Mouse (Mus musculus) gastrocnemius, postnatal 10 days (tissue): ENCODE results near the gene Zfp146. TPM values are rescaled to one million over a fixed set of nuclear protein-coding genes. Genes with fewer than 3 reads are reported as not detected.
"Not testable (repeated sequence)": the region's sequence is repeated elsewhere in the genome, so short reads cannot be mapped to it uniquely, and the experiment has no call there.

ENCODE experiments used
- DNase-seq: peaks from one replicate; pipeline ENCODE4 v3.0.0; 2021; ENCODE audit warnings: mixed read lengths
- total RNA-seq, 2 experiments: library from RNA; stranded (reverse); gene quantifications; 2 replicates each; pipeline ENCODE4 v1.2.3; 2021

Gene Zfp146
- total RNA-seq, 2 experiments from 2014 or later: 34.6 to 40.3 TPM

- no peak for DNase-seq
Measured at GRCm38 (mm10) chr7:30192088-30192487, 22.5 kb upstream of the Zfp146 start.

- no peak for DNase-seq
Measured at GRCm38 (mm10) chr7:30189116-30189491, 19.6 kb upstream of the Zfp146 start.

- no peak for DNase-seq
Measured at GRCm38 (mm10) chr7:30188344-30189115, 19.0 kb upstream of the Zfp146 start.

GRCm38 (mm10) chr7:30184641-30185348 lies 15.2 kb upstream of the Zfp146 start:
- no peak for DNase-seq

GRCm38 (mm10) chr7:30183879-30184289 lies 14.3 kb upstream of the Zfp146 start, which contains the start of gene Cox7a1:
Cox7a1 (plus strand) TSS chr7:30184144.
- DNase-seq: peak; percentile 83

- DNase-seq: not testable (repeated sequence)
Measured at GRCm38 (mm10) chr7:30183189-30183588, 13.6 kb upstream of the Zfp146 start.

GRCm38 (mm10) chr7:30181929-30182328 lies 12.4 kb upstream of the Zfp146 start:
- not testable (repeated sequence) for DNase-seq

- DNase-seq: peak; percentile 75
Measured at GRCm38 (mm10) chr7:30181308-30181707, 11.8 kb upstream of the Zfp146 start.

- DNase-seq: no peak
Measured at GRCm38 (mm10) chr7:30178256-30178655, 8.7 kb upstream of the Zfp146 start.

- no peak for DNase-seq
Measured at GRCm38 (mm10) chr7:30176474-30176873, 6.9 kb upstream of the Zfp146 start.

- DNase-seq: no peak
Measured at GRCm38 (mm10) chr7:30170283-30170951, 867 bp upstream of the Zfp146 start.

- DNase-seq: no peak
Measured at GRCm38 (mm10) chr7:30168914-30169582, 502 bp downstream of the Zfp146 start.

GRCm38 (mm10) chr7:30164745-30165144 lies 4.8 kb downstream of the Zfp146 start:
- DNase-seq: no peak

GRCm38 (mm10) chr7:30163113-30163512 lies 6.4 kb downstream of the Zfp146 start:
- DNase-seq: no peak

GRCm38 (mm10) chr7:30155507-30155906 lies 14.0 kb downstream of the Zfp146 start:
- DNase-seq: no peak

GRCm38 (mm10) chr7:30154040-30154439 lies 15.5 kb downstream of the Zfp146 start:
- DNase-seq: no peak

- no peak for DNase-seq
Measured at GRCm38 (mm10) chr7:30147011-30147410, 22.5 kb downstream of the Zfp146 start.

GRCm38 (mm10) chr7:30143555-30144209 lies 25.9 kb downstream of the Zfp146 start:
- peak; percentile 59 for DNase-seq

- no peak for DNase-seq
Measured at GRCm38 (mm10) chr7:30143170-30143554, 26.4 kb downstream of the Zfp146 start.

- no peak for DNase-seq
Measured at GRCm38 (mm10) chr7:30136826-30137225, 32.7 kb downstream of the Zfp146 start.

GRCm38 (mm10) chr7:30132396-30132795 lies 37.2 kb downstream of the Zfp146 start:
- DNase-seq: no peak

GRCm38 (mm10) chr7:30129900-30130299 lies 39.6 kb downstream of the Zfp146 start:
- DNase-seq: no peak
